Mouse (Mus musculus) fibroblast of lung, adult 2 months (primary cell): Measurements from ENCODE around the gene Nup133.

Source experiments
- DNase-seq: peaks from one replicate; pipeline ENCODE4 v3.0.0-alpha.2; 2011; ENCODE audit warnings: low read depth

Nup133 gene

DNA sequence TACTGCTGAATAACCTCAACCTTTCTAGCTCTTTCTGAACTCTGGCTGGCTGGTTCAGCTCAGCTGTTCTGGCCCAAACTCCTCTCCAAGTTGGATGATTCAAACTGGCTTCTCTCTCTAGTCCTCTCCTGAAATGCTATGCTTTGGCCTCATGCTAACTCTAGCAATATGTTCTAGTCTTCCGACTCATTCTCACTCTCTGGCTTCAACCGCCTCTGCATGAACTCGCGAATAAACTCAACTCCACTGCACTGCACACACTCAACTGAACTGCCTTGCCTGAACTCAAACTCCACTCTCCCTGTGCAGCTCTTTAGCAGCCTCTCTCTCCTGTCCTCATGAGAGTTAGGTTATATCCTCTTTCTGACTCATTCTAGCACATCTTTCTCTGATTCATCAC, 61.9 kb downstream of the Nup133 start:
- DNase-seq: no peak

DNA sequence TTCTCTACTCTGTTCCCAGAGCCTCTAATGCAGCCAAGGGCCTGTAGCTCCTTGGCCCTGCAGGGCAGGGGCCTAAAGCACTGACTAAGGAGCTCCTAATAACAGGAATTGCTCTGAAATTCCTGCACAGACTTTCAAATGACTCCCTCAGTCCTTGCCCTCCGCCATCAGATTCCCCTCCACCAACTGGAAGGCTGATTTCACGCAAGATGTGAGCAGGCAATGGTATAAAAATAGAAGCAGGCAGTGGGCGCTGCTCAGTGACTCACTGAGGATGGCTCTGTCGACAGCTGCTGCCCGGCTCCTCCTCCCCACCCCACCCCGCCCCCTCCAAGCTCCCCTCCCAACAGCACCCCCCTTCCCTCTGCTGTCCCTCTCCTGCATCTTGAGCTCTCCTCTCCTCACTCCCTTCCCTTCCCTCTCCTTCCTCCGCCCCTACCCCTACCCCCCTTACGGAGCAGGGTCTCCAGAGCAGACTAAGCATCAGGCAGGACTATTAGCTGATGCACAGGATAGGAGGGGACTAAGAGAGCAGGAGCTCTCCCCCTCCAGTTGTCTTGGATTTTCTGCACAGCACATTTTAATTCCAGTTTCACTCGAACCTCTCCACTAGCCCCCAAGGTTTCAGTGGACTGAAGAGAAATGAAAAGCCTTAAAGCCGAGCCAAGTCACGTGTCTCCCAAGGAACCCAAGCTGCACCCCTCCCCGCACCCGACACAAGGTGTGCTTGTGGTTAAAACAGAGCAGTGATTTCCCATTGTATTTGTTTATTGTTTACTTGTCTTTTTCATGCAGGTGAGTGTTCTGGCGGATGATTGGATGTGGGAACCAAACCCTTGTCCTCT, 64.1 kb downstream of the Nup133 start:
- DNase-seq: no peak

DNA sequence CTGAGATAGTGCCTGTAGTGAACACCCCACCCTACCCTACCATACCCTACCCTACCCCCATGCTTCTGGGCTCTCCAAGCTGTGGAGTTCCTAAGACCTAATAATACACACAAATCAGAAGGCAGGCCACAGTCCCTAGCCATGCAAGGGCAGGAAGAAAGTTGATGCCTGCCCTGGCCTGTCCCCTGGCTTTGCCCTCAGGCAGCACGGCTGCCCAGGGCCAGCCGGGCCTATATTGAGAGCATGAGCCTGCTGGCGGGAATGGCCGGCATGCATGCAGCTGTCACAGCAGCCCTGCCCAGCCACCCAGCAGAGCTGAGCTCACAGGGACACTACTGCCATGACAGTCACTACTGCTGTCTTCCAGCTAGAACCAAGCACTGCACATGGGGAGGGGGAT, 66.0 kb downstream of the Nup133 start:
- DNase-seq: no peak

DNA sequence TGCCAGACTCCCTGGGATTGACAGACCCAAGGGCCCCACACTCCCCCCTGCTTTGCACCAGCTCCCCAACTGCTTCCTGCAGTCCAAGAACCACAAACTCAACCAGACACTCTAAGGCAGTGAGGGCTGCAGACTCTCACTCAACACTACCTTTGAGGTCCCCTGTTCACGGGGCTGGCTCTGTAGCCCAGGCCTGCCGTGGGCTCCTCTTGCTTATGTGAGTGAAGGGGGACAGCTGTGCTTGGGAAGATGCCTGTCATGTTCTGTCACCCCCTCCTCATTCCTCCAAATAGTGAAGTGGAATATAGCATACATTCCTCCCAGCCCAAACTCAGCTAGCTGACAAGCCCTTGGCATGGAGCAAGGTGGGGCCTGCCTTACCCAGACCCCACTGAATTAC, 66.7 kb downstream of the Nup133 start:
- DNase-seq: no peak

DNA sequence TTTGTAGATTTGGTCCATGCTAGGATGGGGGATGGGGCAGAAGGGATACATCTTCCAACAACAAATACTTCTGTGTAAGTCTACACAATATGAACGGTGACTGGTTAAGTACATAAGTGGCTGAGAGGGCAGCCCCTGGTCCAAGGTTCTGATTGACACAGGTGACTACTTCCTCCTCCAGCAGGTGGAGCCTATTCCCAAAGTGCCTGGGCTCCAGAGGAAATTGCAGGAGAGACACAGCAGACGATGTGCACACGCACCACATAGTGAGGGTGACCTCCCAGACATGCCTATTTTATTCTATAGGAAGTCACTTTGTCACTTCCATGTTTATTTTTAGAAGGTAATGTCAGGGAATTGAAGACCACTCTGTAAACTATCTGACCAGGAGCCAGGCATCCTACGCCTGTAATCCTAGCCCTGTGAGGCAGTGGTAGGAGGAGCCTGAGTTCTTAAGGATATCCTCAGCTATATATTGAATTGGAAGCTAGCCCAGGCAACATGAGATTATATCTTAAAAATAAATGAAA, 68.2 kb downstream of the Nup133 start:
- DNase-seq: no peak

DNA sequence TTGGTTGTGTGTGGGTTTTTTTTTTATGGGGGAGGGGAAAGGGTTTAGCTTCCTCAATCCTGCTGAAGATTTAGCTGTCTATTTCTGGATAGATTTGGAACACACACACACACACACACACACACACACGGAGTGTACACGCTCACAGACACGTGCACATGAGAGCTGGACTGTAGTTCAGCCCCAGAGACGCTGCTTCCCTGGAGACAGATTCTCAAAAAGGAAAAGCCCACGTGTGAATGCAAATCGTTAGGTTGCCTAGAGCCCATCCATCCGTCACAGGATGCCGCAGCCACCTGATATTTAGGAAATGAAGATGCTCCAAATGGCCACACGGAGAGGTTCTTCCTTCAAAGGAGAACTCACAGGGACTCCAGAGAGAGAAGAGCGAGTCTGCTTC, 68.8 kb downstream of the Nup133 start:
- DNase-seq: no peak

DNA sequence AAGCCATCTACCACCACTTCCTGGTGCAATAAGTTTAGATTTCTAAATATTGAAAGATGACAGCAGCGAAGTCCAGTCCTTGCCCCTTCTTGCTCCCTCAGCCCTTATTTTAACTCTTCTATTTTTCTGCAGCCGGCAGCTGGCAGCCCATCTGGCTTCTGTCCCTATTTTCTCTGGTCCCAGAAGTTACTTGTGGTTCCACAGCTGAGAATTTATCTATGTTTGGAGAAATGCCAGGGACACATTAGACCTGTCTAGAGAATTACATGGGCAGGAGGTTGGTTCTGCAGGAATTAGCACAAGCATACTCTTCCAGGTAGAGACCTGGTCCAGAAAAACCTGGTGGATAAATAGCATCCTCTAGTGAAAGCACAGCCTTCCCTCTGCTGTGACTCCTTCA, 71.2 kb downstream of the Nup133 start:
- DNase-seq: no peak

DNA sequence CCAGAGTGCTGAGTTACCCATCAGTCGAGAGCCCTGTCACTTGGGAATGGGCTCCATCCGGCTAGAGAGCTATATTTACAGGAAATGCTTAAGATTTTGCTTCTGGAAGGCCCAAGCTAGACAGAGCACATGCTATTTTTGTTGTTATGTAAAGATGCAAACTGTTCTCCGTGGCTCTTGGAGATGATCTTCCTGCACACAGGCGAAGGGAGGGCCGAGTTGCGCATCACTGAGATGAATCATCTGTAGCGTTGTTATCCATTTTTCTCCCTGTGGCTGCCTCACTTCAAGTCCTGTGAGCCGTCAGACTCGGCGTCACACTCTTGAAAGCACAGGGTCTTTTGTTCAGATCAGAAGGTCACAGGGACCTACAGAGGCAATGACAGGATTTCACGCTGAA, 74.7 kb downstream of the Nup133 start:
- no peak for DNase-seq

DNA sequence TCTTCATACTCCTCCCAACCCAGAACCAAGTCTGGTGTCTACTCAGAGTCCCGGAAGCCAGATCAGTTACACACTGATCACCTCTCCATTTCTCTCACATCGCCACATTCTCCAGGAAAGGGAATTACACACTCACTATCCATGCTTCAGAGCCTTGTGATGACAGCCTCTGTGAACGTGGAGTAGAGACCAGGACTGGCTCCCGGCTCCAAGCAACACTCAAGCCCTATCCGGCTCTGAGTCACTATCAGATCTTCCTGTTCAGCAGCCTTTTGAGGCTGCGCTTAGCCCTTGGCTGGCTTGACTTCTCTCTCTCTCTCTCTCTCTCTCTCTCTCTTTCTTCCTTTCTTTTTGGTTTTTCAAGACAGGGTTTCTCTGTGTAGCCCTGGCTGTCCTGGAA, 75.7 kb downstream of the Nup133 start:
- DNase-seq: no peak

DNA sequence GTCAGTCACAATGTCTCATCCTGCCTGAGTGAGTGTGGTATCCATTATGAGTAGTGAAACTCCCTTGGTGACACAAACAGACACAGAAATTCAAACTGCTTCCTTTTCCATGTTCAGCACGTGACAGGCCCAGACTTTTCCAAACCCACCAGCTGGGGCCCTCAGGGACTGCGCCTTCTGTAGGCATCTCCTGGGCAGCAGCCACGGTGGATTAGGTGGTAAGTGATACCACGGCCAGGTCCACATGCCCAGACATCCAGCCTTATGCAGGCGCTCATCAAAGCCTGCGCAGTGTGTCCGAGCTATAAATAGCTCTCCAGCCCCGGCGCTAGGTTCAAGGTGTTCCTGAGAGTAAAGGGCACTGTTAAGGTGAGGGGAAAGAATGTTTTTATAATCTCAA, 77.0 kb downstream of the Nup133 start:
- DNase-seq: no peak

DNA sequence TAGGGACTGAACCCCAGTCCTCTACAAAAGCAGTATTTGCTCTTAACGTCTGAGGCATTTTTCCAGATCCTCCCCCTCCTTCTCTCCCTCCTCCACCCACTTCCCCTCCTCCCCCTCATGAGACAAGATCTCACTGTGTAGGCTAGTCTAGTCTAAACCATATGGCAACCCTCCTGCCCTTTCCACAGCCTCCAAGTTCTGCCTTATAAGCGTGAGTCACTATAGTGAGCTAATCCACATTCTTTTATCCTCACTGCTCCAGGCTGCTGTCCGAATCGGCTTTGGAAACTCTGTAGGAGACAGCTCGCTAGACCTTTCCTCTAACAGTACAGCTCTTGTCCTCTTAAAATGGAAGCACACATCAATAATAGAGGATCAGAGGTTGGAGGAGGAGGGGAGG, 82.1 kb downstream of the Nup133 start:
- DNase-seq: peak; percentile 58

DNA sequence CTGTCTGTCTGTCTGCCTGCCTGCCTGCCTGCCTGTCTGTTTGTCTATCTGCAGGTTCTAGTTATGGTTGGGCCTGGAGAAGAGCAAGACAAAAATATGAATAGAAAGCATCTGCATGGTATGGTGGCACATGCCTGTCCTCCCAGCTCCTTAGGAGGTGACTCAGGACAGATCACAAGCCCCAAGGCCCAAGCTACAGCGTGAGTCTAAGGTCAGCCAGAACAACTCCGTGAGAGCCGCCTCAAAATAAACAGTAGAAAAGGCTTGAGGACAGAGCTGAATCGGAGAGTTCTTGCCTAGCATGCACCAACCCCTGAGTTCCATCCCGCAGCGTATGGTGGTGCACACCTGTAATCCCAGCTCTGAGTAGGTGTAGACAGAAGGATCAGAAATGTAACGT, 83.3 kb downstream of the Nup133 start:
- DNase-seq: no peak

DNA sequence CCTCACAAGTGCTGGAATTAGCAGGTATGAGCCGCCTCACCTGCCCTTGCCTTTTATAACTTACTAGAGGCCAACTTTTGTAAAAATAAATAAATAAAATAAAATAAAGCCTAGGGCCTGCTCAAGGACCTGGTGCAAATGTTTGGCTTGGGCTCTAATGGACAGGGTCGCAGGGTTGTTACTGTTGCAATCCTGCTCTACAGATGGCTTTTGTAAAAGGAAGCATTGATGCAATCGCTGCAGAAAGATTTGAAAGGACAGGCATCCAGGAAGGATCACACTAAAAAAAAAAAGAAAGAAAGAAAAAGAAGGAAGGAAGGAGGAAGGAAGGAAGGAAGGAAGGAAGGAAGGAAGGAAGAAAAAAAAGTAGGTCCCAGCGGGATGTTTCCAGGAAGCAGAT, 88.7 kb downstream of the Nup133 start:
- DNase-seq: no peak

DNA sequence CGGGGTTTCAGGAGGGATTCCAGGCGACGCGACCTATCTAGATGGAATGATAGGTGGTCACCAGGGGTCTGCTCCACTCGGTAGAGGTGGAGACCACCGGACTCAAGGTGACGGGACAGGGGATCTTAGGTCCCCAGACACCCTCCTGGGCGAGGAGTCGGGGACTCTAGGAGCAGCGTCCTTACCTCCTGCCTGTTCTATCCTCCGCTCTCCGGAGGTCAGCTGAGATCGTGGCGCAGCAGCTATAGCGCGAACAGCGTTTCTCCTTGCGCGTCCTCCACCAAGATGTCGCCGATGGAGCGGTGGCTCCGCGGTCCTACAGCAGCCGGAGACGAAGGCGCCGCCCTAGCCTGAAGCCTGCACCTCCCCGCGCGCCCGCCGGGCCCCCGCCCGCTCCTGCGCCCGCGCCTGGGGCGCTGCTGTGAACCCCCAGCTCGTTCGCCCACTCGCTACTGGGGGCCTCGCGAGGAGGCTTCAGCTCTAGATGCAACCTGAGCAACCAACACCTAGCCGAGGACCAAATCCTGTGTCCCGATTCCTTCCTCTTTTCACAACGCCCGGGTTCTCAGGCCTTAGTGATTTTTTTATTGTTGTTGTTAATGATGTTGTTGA, 89.3 kb downstream of the Nup133 start, which contains the start of gene Ccsap:
Ccsap (minus strand) TSS at position 562 of the 612 bp plus-strand sequence.
- DNase-seq: no peak

DNA sequence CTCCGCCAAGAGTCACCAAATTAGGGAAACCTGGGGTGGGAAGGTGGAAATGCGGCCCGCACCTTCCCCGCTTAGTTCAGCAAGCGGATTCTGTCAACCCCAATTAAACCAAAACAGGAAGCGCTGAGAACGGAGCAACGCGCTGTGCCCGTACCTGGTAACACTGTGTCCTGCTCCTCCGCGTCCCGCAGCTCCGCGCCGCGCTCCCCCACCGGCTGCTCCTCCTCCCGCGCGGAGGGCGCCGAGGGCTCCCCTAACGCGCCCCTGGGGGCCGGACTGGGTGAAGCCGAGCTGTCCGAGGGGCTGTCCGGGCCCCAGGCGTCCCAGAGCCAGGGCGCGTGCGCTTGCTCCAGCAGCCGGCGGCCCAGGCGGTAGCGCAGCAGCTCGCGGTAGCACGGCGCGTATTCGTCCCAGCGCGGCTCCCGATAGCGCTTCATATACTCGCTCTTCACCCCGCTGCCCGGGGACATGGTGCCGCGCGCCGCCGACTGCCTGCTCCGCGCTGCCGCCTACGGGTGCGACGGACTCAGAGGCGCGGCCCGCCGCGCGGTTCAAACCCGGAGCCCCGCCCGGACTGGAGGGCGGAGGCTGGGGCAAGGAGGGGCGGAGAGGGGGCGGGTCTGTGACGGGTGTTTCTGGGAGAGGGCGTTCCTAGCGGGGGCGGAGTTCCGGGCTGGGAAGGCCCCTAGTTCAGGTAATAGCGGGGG, 90.0 kb downstream of the Nup133 start:
- peak; percentile 66 for DNase-seq

DNA sequence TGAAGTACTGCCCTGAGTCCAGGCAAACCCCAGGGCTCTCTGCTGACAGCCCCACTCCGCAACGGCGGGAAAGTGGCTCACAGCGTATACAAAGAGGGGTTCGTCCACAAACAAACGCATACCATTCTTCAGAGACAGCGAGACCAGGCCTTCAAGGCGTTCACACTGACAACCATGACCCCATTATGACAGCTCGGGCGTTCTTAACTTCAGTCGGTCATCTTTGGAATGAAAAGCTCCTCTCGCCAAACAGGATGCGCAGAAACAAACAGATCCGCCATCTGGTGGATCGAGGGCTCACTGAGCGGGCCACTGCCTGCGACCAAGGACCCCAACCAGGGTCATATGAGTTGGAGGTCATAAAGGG, 90.5 kb downstream of the Nup133 start:
- DNase-seq: no peak

DNA sequence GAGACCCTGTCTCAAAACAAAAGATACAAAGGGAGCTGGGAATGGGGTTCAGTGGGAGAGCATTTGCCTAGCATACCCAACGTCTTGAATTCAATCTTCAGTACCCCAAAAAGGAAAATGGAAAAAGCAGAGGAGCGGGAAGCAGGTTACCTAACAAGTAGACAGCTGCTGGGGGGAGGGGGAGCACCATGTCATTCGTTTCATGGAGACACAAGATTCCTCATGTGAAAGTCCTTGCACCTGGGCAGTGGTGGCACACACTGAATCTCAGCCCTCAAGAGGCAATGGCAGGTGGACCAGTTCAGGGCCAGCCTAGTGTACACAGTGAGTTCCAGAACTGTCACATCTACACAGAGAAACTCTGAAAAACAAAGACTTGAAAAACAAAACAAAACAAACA, 91.7 kb downstream of the Nup133 start:
- no peak for DNase-seq

DNA sequence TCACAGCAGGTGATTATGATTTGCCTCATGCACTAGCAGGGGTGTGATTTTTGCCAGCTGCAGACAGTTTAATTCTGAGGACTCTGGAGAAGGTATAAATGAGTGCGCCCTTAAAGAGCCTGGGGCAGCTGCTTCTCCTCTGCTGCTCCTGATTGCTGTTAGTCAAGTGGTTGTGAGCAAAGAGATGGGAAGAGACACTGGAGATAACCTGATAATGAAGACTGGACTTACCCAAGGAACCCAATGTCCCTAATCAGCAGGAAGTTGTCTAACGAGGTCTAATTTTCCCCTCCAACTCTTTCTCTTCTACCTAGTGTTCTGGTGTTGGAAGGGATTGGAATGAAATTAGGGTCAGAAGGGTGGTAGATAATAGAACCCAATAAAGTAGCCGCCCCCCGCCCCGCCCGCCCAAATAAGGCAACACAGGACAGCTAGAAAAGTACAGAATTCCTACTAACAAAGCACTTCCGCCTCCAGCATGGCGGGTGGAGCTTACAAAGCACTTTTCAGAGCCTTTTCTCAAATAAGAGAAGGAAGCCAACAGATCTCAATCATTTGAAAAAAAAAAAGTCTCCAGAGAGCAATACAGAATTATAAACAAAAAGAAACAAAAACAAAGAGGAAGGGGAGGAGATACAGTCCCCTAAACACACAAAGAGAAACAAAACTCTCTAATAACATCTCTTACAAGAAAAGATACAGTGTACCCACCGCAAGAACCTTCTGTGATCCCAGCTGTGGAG, 94.2 kb downstream of the Nup133 start:
- no peak for DNase-seq

DNA sequence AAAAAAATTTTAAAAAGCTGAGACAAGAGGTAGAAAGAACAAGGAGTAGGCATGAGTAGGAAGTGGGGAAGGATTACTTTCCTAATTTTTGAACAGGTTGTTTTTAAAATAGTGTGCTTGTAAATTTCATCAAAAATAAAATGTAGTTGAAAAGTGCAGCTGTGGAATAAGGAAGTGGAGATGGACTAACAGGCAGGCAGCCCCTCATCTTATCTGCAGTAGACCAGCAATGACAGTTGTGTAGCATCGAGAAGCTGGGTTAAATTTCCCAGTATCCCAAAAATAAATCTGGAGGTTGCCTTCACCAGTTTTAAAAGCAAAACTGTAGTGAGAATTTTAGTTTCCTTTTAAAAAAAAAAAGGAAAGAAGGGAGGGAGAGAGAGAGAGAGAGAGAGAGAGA, 94.8 kb downstream of the Nup133 start:
- no peak for DNase-seq

DNA sequence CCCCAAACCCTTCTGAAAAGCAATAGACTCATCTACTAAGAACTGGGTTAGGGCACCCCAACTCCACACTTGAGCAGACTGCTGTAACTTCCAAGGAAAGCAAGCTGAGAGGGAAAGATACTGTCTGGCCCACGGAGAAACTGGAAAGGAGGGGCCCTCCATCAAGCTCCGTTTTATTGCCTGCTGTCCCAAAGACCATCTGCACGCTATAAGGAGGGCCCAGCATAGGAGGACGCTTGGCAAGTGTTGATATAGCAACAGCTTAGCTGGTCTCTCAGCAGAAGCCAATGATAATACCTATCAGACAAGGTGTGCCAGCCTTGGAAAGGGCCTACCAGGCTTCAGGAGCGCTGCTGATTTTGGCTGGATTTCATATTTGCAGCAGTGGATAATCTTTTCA, 97.5 kb downstream of the Nup133 start:
- DNase-seq: no peak

DNA sequence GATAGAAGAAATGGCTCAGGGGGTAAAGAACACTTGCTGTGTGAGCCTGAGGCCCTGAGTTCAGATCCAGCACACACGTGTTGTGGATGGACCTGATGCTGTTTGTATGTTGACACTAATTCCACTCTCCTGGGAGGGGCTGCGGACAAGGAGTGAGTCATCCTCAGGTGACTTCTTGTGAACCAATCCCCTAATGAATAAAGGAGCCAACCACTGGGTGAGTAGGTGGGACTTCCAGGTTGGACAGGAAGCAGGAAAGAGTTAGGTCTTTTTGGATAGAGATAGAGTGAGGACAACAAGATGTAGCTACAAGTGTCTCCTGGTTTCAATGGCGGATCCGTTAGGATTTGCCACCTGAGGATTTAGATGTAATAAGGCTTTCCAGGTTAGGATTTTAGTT, 99.7 kb downstream of the Nup133 start:
- DNase-seq: no peak

DNA sequence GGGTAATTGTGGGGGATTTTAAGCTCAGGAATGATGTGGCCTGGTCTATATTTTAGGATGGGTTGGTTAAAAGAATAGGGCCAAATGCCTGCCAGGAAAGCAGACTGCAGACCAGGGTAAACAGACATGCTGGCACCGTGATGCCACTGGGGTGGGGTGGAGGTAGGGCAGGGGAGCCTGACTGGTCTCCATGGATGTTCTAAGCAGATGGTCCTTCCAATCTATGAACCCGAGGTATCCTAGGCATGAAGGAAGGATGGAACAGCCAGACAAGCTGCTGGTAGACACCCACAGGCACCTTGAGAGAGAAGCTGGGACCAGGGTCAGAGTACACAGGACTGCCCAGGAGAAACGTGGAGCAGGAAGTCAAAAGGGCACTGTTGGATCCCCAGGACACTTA, 101.5 kb downstream of the Nup133 start:
- no peak for DNase-seq
